Mouse (Mus musculus) forebrain, embryonic 11.5 days (tissue): ENCODE data around the gene Natd1. TPM values are rescaled to one million over a fixed set of nuclear protein-coding genes. Genes with fewer than 3 reads are reported as not detected.

ENCODE experiments used
- ATAC-seq: fragments of 200-750 bp; cut with Nextera tagmentation; replicated peaks from 2 replicates; pipeline ENCODE4 v1.8.0; 2017; ENCODE audit warnings: moderate TSS enrichment; ENCODE audit not compliant: low FRiP score
- DNase-seq: peaks from one replicate; pipeline ENCODE4 v3.0.0-alpha.2; 2017; ENCODE audit warnings: low spot score
- H3K27ac ChIP-seq: fragments of 300-500 bp; sonication (generic); 2 replicates; pipeline ENCODE4 v1.5.1; 2014; ENCODE audit warnings: low read depth, low read length
- H3K27me3 ChIP-seq: fragments of 300-500 bp; sonication (generic); 2 replicates; pipeline ENCODE4 v1.6.1; 2014; ENCODE audit warnings: mild to moderate bottlenecking, low read length, mixed read lengths; ENCODE audit not compliant: control insufficient read depth, insufficient read depth
- H3K36me3 ChIP-seq: fragments of 300-500 bp; sonication (generic); 2 replicates; pipeline ENCODE4 v1.6.1; 2014; ENCODE audit warnings: mild to moderate bottlenecking, low read length, moderate library complexity, mixed read lengths; ENCODE audit not compliant: control insufficient read depth, insufficient read depth
- H3K4me1 ChIP-seq: fragments of 300-500 bp; sonication (generic); replicated peaks from 2 replicates; pipeline ENCODE4 v1.6.1; 2014; ENCODE audit warnings: low read length, mixed read lengths; ENCODE audit not compliant: control insufficient read depth, insufficient read depth
- H3K4me2 ChIP-seq: fragments of 300-500 bp; sonication (generic); 2 replicates; pipeline ENCODE4 v1.6.1; 2014; ENCODE audit warnings: low read depth, mild to moderate bottlenecking, low read length, moderate library complexity, mixed read lengths; ENCODE audit not compliant: severe bottlenecking
- H3K4me3 ChIP-seq: fragments of 300-500 bp; sonication (generic); 2 replicates; pipeline ENCODE4 v1.5.1; 2014; ENCODE audit warnings: low read depth, low read length
- H3K9ac ChIP-seq: fragments of 300-500 bp; sonication (generic); 2 replicates; pipeline ENCODE4 v1.6.1; 2014; ENCODE audit warnings: low read length
- H3K9me3 ChIP-seq: fragments of 300-500 bp; sonication (generic); 2 replicates; pipeline ENCODE4 v1.6.1; 2016; ENCODE audit warnings: low read length, mixed read lengths; ENCODE audit not compliant: control insufficient read depth
- WGBS: fragments of 180-500 bp; shearing (Covaris S2); extraction: QIAGEN DNeasy Blood & Tissue Kit; methylation state at CpG from one replicate; pipeline ENCODE4 v1.1.7; 2014; 5-methylcytosine and 5-hydroxymethylcytosine counted together
- polyA plus RNA-seq: library from polyadenylated mRNA; unstranded; fragments of >200 nt; fragmentation: Nextera tagmentation; extraction: Ambion mirVana; gene quantifications from 2 replicates; pipeline ENCODE4 v1.2.1, GENCODE M21; 2014

Gene Natd1
- polyA plus RNA-seq, 1 experiment from 2014 or later: 25.7 TPM

GRCm38 (mm10) chr11:60924981-60925380, 10.4 kb upstream of the Natd1 start:
- no peak for ATAC-seq
- Histone ChIP-seq H3K27me3 (no peaks in the 10 kb centered on the region), H3K9ac (no peak overlapping the region), H3K4me2 (no peak overlapping the region), H3K9me3 (no peaks in the 10 kb centered on the region), H3K27ac (no peak overlapping the region), H3K4me3 (no peak overlapping the region), H3K36me3 (no peaks in the 10 kb centered on the region), H3K4me1 (no peaks in the 10 kb centered on the region)
- 88% methylated on average over 1 of the region's 1 CpGs for WGBS
- no peak for DNase-seq

DNA sequence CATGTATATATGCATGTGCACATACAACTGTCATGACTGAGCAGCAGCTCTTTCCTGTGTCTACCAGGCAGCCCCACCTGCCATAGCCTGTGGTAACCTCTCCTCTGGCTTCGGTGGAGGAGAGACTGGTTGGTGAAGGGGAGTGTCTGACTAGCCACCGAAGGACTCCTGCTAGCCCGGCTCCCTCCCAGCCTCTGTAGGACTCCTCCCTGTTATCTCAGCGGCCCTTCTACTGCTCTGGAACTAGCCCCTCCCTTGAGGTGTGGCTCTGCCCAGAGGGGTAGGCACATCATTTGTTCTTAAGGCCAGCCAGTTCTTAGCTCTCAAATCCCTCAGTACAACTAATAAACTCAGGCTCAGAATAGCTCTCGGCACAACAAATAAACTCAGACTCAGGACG, 9.9 kb upstream of the Natd1 start:
- ATAC-seq (no peak), DNase-seq (no peak)
- no peaks in the 10 kb centered on the region for H3K27me3 ChIP-seq
- no peaks in the 10 kb centered on the region for H3K36me3 ChIP-seq
- no peaks in the 10 kb centered on the region for H3K4me1 ChIP-seq
- H3K9ac ChIP-seq: no peak overlapping the region
- WGBS: 47% methylated on average over 6 of the region's 6 CpGs
- no peaks in the 10 kb centered on the region for H3K9me3 ChIP-seq
- no peak overlapping the region for H3K27ac ChIP-seq
- H3K4me2 ChIP-seq: no peak overlapping the region
- no peak overlapping the region for H3K4me3 ChIP-seq

- Histone ChIP-seq H3K4me1 (no peaks in the 10 kb centered on the region), H3K4me2 (no peak overlapping the region), H3K27me3 (no peaks in the 10 kb centered on the region), H3K27ac (no peak overlapping the region), H3K9me3 (no peaks in the 10 kb centered on the region), H3K36me3 (no peaks in the 10 kb centered on the region), H3K4me3 (no peak overlapping the region), H3K9ac (no peak overlapping the region)
- WGBS: 69% methylated on average over 5 of the region's 5 CpGs
- no peak for DNase-seq
- ATAC-seq: no peak
Measured at GRCm38 (mm10) chr11:60922964-60923363, 8.4 kb upstream of the Natd1 start.

DNA sequence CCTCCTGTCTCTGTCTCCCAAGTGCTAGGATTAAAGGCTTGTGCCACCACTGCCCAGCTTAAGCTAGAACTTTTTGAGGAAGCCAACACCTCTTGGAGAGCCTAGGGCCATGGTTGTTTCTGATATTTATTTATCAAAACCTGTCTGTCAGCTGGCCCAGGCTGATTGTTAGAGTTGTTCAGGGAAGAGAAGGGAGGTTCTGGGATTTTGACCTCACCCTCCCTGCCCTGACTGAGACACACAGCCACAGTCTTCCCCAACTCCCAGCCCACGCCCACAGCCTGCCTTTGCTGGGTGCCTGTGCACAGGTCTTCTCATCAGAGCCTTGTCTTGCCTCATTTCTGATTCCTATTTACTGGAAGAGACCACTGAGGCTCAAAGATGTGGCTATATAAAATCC, 7.6 kb upstream of the Natd1 start:
- ATAC-seq: no peak
- 94% methylated on average over 1 of the region's 1 CpGs for whole genome bisulfite sequencing
- H3K4me3 ChIP-seq: no peak overlapping the region

DNA sequence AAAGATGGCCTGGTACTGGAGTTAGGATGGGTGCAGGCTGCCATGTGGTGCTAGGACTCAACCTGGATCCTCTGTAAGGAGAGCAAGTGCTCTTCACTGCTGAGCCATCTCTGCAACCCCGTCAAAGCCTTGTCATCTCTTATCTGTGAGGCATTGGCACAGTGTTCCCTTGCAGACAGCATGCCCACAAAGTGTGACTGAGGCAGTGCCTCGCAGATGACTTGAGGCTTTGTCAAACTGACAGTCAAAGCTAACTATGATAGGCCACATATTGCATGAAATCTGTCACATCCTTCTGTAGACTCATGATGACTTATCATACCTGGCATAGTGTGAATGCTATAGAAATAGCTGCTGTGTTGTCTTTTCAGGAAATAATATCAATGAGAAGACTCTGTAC, 5.5 kb upstream of the Natd1 start:
- Histone ChIP-seq H3K4me1 (no peaks in the 10 kb centered on the region), H3K27me3 (no peaks in the 10 kb centered on the region), H3K9ac (no peak overlapping the region), H3K4me2 (no peak overlapping the region), H3K27ac (no peak overlapping the region), H3K9me3 (no peaks in the 10 kb centered on the region), H3K36me3 (no peaks in the 10 kb centered on the region), H3K4me3 (no peak overlapping the region)
- DNase-seq (no peak), ATAC-seq (no peak)
- WGBS: 65% methylated on average over 2 of the region's 2 CpGs

More for the DNA sequence above, 7.6 kb upstream of the Natd1 start:
- H3K36me3 ChIP-seq: no peaks in the 10 kb centered on the region
- H3K27me3 ChIP-seq: no peaks in the 10 kb centered on the region
- no peaks in the 10 kb centered on the region for H3K9me3 ChIP-seq
- H3K27ac ChIP-seq: no peak overlapping the region
- H3K4me2 ChIP-seq: no peak overlapping the region
- H3K4me1 ChIP-seq: no peaks in the 10 kb centered on the region
- no peak overlapping the region for H3K9ac ChIP-seq
- no peak for DNase-seq

- H3K4me1 ChIP-seq: peaks cover 2% of the 10 kb centered on the region; the same call in 1 of the 2 replicates
- no peak overlapping the region for H3K4me2 ChIP-seq
- no peak overlapping the region for H3K9ac ChIP-seq
- H3K4me3 ChIP-seq: no peak overlapping the region
- H3K27ac ChIP-seq: no peak overlapping the region
- no peaks in the 10 kb centered on the region for H3K27me3 ChIP-seq
- no peak for DNase-seq
- no peaks in the 10 kb centered on the region for H3K9me3 ChIP-seq
- 72% methylated on average over 4 of the region's 4 CpGs for WGBS
- no peak for ATAC-seq
- no peaks in the 10 kb centered on the region for H3K36me3 ChIP-seq
Measured at GRCm38 (mm10) chr11:60915201-60915600, 651 bp upstream of the Natd1 start.

DNA sequence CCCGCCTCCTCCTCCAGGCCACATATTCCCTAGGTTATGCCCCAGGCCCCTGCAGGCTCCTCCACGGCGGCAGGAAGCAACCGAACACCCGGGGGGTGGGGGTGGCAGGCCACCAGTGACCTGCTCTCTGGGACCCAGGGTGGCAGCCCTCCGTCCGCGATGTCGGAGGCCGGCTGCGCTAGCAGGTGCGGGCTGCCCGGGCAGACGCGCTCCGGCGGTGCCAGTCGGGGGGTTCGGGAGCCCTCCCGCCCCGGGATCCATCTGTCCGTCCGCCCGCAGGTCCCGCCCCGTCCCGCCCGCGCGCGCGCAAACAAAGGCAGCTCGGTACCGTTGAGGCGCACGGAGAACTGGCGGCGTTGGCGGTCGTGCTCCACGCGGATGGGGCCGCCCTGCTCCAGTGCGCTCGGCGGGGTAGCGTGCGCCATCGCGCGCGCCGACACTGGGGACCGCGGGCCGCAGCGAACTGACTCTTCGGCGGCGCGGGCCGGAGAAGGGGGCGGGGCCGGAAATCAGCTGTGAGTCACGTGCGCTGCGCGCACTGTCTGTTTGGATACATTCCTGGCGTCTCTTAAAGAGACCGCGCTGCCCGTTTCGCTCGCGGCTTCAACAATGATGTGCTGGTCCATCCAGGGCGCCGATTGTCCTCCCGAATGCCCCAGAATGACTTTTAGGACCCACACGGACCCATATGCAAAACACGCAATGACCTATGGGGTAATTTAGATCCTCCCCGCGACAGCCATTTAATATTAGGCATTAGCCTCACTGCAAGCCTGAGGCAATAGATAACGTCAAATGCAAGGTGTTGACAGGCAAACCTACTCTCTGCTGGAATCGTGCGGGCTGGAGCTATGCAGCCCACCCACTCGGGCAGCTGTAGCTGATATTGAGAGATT, 1.0 kb downstream of the Natd1 start:
- H3K4me2 ChIP-seq: peak overlapping the region; percentile 86
- ATAC-seq: peak; percentile 94
- WGBS: under 1% methylated on average over 71 of the region's 86 CpGs
- H3K4me3 ChIP-seq: peak overlapping the region; percentile 95
- peak; percentile 93 for DNase-seq
- H3K27me3 ChIP-seq: no peaks in the 10 kb centered on the region
- H3K27ac ChIP-seq: peak overlapping the region; percentile 68
- H3K4me1 ChIP-seq: peaks cover 2% of the 10 kb centered on the region; the same call in 1 of the 2 replicates
- no peaks in the 10 kb centered on the region for H3K9me3 ChIP-seq
- no peaks in the 10 kb centered on the region for H3K36me3 ChIP-seq
- peak overlapping the region; percentile 86 for H3K9ac ChIP-seq

DNA sequence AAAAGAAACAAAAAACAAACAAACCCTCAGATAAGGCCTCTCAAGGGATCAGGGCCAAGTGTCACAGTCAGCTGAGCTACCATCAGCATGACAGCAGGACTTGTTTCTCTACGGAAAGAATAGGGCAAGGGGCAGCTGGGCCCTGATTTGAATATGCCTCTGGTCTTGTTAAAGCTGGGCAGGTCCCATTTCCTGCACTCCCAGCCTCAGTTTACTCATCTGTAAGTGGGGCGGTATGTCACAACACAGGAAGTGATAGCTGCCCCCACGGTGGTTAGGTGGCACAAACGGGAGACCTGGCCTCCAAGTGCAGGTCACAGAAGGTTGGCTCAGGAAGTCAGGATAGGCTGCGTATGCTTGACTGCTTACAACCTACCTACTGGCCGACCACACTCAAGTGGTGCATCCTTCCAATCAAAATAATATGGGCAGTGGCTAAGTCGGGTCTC, 2.0 kb downstream of the Natd1 start:
- Histone ChIP-seq H3K9ac (peak overlapping the region; percentile 86), H3K36me3 (no peaks in the 10 kb centered on the region), H3K9me3 (no peaks in the 10 kb centered on the region), H3K4me1 (peaks cover 2% of the 10 kb centered on the region; the same call in 1 of the 2 replicates), H3K4me3 (peak overlapping the region; percentile 95), H3K4me2 (peak overlapping the region; percentile 86), H3K27me3 (no peaks in the 10 kb centered on the region), H3K27ac (no peak overlapping the region)
- no peak for ATAC-seq
- no peak for DNase-seq
- 37% methylated on average over 7 of the region's 7 CpGs for WGBS

DNA sequence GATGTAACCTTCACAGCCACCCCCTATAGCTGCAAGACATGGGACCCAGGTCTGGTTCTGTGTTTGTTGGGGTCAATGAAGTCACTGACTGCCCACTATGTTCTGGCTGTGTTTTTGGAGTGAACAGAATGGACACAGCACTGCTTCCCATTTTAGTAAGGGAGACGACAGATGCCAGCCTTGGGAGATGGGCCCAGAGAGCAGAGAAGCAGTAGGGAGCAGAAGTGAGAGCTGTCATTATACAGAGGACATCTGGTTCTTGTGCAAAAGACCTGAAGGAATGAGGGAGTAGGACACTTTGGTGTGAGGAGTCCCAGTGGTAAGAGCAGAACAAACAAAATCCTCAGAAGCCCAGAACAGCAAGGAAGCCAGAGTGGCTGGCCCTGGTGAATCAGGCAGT, 4.9 kb downstream of the Natd1 start:
- Histone ChIP-seq H3K4me2 (no peak overlapping the region), H3K27me3 (no peaks in the 10 kb centered on the region), H3K9me3 (no peaks in the 10 kb centered on the region), H3K4me1 (peaks cover 2% of the 10 kb centered on the region; the same call in 1 of the 2 replicates), H3K36me3 (peaks cover 2% of the 10 kb centered on the region; the same call in 1 of the 2 replicates), H3K9ac (no peak overlapping the region), H3K4me3 (no peak overlapping the region), H3K27ac (no peak overlapping the region)
- 91% methylated on average over 1 of the region's 1 CpGs for WGBS
- ATAC-seq (no peak), DNase-seq (no peak)
